Mouse (Mus musculus) stomach, postnatal 0 days (tissue): ENCODE measurements around the gene Cfap43.
"Not testable (repeated sequence)": the region's sequence is repeated elsewhere in the genome, so short reads cannot be mapped to it uniquely, and the experiment has no call there.

Source experiments
- CTCF ChIP-seq: IDR thresholded peaks from 2 replicates; pipeline ENCODE4 v1.5.1; 2016; ENCODE audit warnings: antibody characterized with exemption, low read depth, mild to moderate bottlenecking, moderate library complexity
- EP300 ChIP-seq: optimal IDR thresholded peaks from 2 replicates; pipeline ENCODE3; 2016; ENCODE audit warnings: antibody characterized with exemption

DNA sequence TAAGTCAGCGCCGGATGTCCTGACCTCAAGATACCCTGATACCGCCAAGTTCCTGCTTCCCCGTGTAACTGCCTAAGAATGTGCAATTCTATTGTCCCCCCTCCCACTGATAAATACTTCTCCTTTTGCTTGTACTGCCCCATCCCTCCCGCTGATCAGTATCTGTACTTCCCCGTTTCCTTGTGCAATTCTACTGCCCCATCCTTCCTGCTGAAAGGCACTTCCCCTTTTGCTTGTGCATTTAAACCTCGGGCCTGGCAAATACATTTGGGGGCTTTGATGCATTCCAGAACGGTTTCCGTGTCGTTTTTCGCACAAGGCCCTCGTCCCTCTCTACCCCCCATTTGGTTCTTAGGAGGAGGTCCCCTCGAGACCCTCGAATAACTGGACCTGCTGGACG is 77.9 kb downstream of the Cfap43 start:
- not testable (repeated sequence) for TF ChIP-seq CTCF, EP300
